Mouse (Mus musculus) left cerebral cortex, adult 11 months (tissue): ENCODE measurements around the gene Pdhb.
A peak's percentile ranks its signal among the peaks of the same experiment; 100 is the strongest.

Experiments
- DNase-seq: peaks from one replicate; pipeline ENCODE4 v3.0.0; 2022; ENCODE audit warnings: low spot score

Gene Pdhb

DNA sequence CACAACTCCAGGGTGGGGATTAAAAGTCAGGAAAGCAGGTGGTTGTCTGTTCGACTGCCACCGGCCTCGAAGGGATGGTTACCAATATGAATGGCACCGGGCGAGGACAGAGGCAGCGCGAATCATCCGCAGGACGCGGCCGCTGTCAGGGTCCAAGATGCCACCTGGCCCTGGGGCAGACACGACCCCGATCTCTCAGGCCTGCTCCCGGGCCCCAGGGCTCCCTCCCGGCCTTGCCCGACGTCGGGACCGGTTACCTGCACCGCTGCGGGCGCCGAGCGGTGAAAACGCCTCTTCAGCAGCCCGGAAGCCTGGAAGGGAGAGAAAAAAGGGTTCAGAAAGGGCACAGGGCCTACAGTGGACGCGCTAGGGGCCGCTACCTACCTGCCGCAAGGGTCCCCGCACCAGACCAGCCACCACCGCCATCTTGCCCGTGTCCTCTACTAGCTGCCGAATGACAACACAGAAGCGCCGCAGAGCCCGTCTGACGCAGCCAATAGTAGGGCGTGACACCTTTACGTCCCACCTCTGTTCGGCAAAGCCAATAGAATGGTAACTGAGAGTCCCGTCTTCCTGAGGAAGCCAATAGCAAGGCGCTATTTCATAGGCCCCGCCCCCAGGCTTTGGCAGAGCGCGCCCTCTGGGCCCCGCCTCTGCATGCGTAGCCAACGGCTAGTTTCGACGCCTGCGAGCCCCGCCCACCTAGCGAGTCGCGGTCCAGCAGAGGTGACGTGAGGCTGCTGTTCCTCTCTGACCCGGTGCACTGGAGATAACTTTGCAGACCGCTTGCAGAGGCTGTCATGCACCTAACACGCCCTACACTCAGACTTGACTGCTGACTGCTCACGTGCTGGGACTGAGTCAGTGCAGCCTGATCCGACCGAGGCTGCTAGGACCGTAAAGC is at the start of gene Pdhb:
Gene Pdhb (minus strand): TSS at position 519 of the 904 bp plus-strand sequence.
- peak; percentile 100 for DNase-seq

GRCm38 (mm10) chr14:8222561-8222960 is 49.7 kb upstream of the Pdhb start:
- DNase-seq, result no peak

DNA sequence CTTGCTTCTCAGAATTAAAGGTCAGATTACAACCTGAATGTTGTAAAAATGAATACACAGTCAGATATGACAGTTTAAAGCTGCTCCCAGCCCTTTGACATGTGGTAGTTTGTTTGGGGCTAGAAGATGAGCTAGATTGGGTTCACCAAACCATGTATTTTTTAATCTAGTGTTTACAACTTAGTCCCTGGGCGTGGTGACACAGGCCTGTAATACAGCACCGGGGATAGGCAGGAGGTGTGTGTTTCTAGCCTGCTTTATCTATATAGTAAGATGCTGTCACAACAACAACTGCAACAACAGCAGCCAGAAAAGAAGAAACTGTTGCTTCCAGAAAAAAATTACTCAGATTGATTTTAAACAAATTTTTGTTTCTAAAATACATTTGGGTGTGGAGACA is 48.1 kb upstream of the Pdhb start:
- no peak for DNase-seq

- no peak for DNase-seq
Observed at GRCm38 (mm10) chr14:8220306-8220705, 47.5 kb upstream of the Pdhb start.

GRCm38 (mm10) chr14:8219876-8220275 is 47.1 kb upstream of the Pdhb start:
- no peak for DNase-seq

GRCm38 (mm10) chr14:8218730-8219380 is 46.0 kb upstream of the Pdhb start:
- DNase-seq, result no peak

- no peak for DNase-seq
Observed at GRCm38 (mm10) chr14:8218238-8218637, 45.4 kb upstream of the Pdhb start.

DNA sequence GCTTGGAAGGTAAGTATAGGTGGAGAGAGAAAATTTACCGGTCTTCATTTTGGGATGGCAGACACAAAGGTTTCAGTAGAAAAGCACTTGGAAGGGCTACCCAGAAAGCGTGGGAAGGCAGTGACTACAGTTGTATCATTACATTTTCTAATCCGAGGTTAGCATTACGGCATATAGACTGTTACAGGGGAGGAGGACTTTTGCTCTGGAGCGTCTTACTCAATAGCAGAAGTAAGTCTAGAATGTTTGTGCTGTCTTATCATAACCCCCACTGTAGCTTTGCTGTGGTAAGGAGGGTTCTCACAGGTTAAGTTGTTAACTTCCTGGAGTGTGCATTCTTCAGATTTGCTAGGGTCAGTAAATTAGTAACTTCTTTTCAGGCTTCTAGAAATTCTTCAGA is 43.3 kb upstream of the Pdhb start:
- no peak for DNase-seq

DNA sequence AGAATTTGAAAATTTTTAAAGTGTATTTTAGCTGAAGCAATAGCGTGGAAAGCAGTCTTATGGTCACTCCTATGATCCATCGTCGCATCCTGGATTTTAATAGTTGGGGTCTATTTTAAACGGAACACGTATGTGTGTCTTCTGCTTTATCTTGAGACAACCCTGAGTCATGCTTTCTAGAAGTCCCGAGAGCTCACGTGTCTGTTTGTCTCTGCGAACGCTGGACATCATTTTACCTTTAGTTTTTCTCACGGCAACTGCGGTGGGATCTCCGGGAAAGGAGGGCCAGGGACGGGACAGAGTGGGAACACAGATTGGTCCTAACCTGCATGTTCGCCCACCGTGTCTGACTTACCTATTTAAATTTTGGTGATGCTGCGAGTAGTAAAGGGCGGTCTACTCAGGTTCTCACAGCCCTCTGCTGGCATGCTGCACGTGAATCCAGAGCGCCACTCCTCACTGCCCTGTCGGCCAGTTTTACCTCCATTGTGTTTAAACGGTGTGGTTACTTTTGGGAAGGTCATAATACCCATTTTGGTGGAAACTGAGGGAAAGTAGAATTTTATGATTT is 42.5 kb upstream of the Pdhb start:
- no peak for DNase-seq

GRCm38 (mm10) chr14:8214299-8215207 is 41.7 kb upstream of the Pdhb start:
- no peak for DNase-seq

- peak; percentile 96 for DNase-seq
Observed at GRCm38 (mm10) chr14:8213803-8214224, 41.0 kb upstream of the Pdhb start, which contains the start of gene Kctd6. Gene Kctd6 (plus strand): TSS chr14:8214140.

GRCm38 (mm10) chr14:8212996-8213395 is 40.2 kb upstream of the Pdhb start:
- no peak for DNase-seq

- DNase-seq, result no peak
Observed at GRCm38 (mm10) chr14:8209896-8210295, 37.1 kb upstream of the Pdhb start.

- DNase-seq, result peak; percentile 75
Observed at GRCm38 (mm10) chr14:8208876-8209275, 36.1 kb upstream of the Pdhb start.

- DNase-seq, result no peak
Observed at GRCm38 (mm10) chr14:8207543-8207942, 34.7 kb upstream of the Pdhb start.

DNA sequence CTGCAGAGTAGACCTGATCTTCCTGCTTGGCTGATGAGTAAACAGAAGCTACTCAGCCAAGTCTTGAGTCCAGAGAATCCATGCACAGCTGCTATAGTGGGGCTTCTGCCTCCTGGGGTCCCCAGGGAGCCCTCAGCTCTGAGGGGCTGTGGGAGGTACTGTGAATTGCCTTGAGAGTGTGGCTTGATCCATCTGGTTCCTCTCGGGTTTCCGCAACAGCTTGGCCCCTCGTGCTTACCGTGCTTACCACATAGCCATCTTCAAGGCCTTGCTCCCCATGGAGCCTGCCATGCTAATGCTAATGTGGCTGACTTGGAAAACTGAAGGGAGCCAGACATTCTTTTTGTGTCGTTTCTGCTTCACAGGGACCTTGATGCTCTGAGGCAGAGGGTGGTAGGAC is 34.3 kb upstream of the Pdhb start:
- DNase-seq, result no peak

DNA sequence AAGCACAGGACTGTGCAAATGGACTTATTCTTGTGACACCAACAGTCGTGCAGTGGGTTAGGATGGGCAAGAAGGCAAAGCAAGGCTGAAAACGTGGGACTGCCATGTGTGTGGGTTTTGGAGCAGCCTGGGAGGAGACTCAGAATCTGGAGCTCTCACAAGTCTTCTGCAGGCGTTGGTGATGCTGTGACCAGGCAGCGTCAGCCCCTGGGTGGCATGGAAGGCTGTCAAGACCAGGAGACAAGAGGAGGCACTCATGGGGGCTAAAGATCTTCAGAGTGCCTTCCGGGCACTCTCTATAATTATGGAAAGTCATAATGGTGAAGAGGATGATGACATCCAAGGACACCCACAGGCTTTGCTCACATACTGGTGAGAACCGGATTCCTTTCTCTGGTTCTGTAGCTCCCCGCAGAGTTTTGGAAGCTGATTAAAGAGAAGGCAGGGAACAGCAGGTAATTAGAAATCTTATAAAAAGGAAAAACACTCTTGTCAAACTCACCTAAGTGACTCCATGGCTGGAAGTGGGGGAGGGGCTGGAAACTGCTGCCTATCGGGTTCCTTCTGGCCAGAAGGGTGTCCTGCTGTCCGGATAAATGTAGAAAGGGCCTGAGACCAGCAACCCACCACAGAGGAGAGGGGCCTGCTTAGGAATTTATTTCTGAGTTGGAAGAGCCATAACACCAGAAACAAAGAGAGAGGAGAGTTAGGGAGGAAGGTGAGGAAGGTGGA is 33.5 kb upstream of the Pdhb start:
- no peak for DNase-seq

GRCm38 (mm10) chr14:8201715-8202114 is 28.9 kb upstream of the Pdhb start:
- no peak for DNase-seq

GRCm38 (mm10) chr14:8200769-8201168 is 27.9 kb upstream of the Pdhb start:
- DNase-seq, result no peak

DNA sequence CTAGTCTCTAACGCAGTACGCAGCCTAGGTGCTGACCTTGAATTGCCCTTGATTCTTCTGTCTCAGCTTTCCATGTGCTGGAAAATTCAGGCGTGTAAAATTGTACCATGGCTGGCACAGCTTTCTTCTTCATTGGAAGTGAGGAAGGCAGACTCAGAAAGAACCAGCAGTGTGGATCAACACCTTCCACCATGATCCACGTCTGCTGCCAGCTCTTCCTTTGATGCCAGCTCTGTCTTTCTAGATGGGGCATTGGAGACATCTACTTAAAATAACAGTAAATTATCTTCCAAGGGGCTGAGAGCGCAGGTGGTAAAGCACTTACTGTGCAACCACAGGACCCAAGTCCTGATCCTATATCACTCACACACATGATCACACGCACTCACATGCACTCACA is 19.9 kb upstream of the Pdhb start:
- no peak for DNase-seq

DNA sequence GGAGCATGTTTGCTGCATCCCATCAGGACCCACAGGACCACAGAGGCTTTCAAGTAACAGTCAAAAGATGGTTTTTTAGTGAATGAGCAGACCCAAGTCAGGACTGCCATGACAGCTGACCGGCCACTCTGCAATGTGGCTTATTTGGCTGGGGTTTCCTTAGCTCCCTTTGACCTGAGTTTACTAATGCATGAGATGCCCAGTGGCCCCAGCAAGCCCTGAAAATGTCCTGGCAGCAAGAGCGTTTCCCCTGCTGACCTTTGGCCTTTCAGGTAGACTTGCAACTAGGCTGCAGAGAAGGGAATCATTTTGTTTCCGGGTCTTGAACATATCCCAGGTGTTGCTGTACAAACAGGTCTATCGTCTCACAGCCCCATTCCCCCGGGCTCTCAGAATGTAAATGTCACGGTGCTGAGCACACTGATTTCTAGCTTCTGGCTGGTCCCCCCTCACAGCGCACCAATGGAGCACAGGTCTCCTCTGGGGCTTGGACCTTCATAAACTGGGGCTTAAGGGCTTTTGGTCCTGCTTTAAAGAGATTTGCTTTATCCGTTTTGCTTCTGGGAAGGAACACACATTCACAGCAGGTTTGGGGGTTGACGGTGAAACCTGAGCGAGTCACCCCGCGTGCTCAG is 18.6 kb upstream of the Pdhb start:
- no peak for DNase-seq
